Mouse (Mus musculus) bone marrow, adult 2 months (tissue): ENCODE data around the gene Kcnk16.

Experiments
- CTCF ChIP-seq: fragments of 200-500 bp; IDR thresholded peaks from 2 replicates; pipeline ENCODE4 v1.5.1; 2011; ENCODE audit warnings: low read length, control low read depth; ENCODE audit not compliant: control insufficient read depth, insufficient read depth
- POLR2A ChIP-seq: fragments of 200-500 bp; IDR thresholded peaks from 2 replicates; pipeline ENCODE4 v1.6.1; 2011; ENCODE audit warnings: low read depth, mild to moderate bottlenecking, control low read depth, low read length, borderline replicate concordance; ENCODE audit not compliant: control insufficient read depth

DNA sequence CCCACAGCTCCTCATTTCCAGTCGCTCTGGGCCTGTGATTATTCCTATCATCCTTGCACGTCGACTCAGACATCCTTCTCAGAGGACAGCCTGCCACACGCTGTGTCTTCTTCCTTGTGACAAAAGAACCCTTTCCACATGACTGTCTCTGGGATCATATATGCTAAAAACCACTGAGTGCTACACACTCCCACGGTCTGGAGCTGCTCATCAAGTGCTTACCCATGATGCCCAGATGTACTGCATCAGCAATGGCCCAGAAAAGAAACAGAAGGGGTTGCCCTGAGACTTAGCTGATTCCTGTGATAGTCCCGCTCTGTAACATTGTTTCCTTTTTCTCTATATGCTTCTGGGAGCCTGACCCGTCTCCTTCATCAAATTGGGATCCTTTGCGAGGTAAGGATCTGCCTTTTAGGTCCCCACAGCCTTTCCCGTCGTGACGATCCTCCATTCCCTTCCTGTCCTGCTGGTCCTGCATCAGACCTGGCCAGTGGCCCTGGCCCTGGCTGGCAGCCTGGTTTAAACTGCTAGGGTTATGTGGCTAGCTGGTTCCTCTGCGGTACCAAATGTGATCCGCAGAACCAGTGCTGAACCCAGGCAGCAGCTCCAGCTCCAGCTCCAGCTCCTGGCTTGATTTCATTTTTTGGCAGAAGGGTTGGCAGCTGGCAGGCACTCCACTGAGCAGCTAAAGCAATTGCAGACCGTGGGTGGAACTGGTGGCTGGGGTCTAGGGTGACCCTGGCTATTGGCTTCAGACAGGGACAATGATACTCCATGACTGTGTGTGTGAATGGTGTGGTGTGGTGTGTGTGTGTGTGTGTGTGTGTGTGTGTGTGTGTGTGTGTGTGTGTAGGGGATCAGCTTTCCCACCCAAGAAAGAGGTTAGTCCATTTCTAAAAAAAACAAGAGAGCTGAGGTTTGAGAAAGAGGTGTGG lies 18.5 kb downstream of the Kcnk16 start:
- TF ChIP-seq CTCF (no peak), POLR2A (no peak)
